Mouse (Mus musculus) hindbrain, embryonic 11.5 days (tissue): ENCODE data around the gene Tap2. TPM values are rescaled to one million over a fixed set of nuclear protein-coding genes. Genes with fewer than 3 reads are reported as not detected.

ENCODE experiments used
- ATAC-seq: fragments of 200-750 bp; cut with Nextera tagmentation; 2 replicates; pipeline ENCODE4 v1.8.0; 2017; ENCODE audit warnings: mild to moderate bottlenecking, moderate TSS enrichment, moderate library complexity; ENCODE audit not compliant: low FRiP score
- DNase-seq: peaks from one replicate; pipeline ENCODE4 v3.0.0-alpha.2; 2015; ENCODE audit warnings: low spot score
- H3K27ac ChIP-seq: fragments of 300-500 bp; sonication (generic); 2 replicates; pipeline ENCODE4 v1.5.1; 2014; ENCODE audit warnings: mild to moderate bottlenecking, low read depth, low read length
- H3K27me3 ChIP-seq: fragments of 300-500 bp; sonication (generic); 2 replicates; pipeline ENCODE4 v1.6.1; 2014; ENCODE audit warnings: mild to moderate bottlenecking, low read length, moderate library complexity, mixed read lengths; ENCODE audit not compliant: control insufficient read depth, insufficient read depth
- H3K36me3 ChIP-seq: fragments of 300-500 bp; sonication (generic); 2 replicates; pipeline ENCODE4 v1.6.1; 2014; ENCODE audit warnings: mild to moderate bottlenecking, low read length, moderate library complexity, mixed read lengths; ENCODE audit not compliant: control insufficient read depth, insufficient read depth
- H3K4me1 ChIP-seq: fragments of 300-500 bp; sonication (generic); replicated peaks from 2 replicates; pipeline ENCODE4 v1.6.1; 2014; ENCODE audit warnings: low read length, mixed read lengths; ENCODE audit not compliant: control insufficient read depth, insufficient read depth
- H3K4me2 ChIP-seq: fragments of 300-500 bp; sonication (generic); replicated peaks from 2 replicates; pipeline ENCODE4 v1.6.1; 2014; ENCODE audit warnings: mild to moderate bottlenecking, low read depth, low read length
- H3K4me3 ChIP-seq: fragments of 300-500 bp; sonication (generic); 2 replicates; pipeline ENCODE4 v1.5.1; 2014; ENCODE audit warnings: low read depth, low read length
- H3K9ac ChIP-seq: fragments of 300-500 bp; sonication (generic); 2 replicates; pipeline ENCODE4 v1.6.1; 2014; ENCODE audit warnings: low read depth, low read length
- H3K9me3 ChIP-seq: fragments of 300-500 bp; sonication (generic); 2 replicates; pipeline ENCODE4 v1.6.1; 2016; ENCODE audit warnings: low read length; ENCODE audit not compliant: control insufficient read depth
- WGBS: fragments of 180-500 bp; shearing (Covaris S2); extraction: QIAGEN DNeasy Blood & Tissue Kit; methylation state at CpG from one replicate; pipeline ENCODE4 v1.1.7; 2014; 5-methylcytosine and 5-hydroxymethylcytosine counted together
- polyA plus RNA-seq: library from polyadenylated mRNA; unstranded; fragments of >200 nt; fragmentation: Nextera tagmentation; extraction: Ambion mirVana; gene quantifications from 2 replicates; pipeline ENCODE4 v1.2.1, GENCODE M21; 2014

The Tap2 gene
- polyA plus RNA-seq, 1 experiment from 2014 or later, result 0.19 TPM

GRCm38 (mm10) chr17:34205746-34206176, 2.4 kb downstream of the Tap2 start:
- Histone ChIP-seq H3K4me1 (peaks cover 6% of the 10 kb centered on the region; the same call in 1 of the 2 replicates), H3K27me3 (peaks cover 23% of the 10 kb centered on the region), H3K36me3 (no peaks in the 10 kb centered on the region), H3K9me3 (no peaks in the 10 kb centered on the region), H3K4me3 (no peak overlapping the region), H3K4me2 (no peak overlapping the region), H3K9ac (no peak overlapping the region), H3K27ac (no peak overlapping the region)
- peak; percentile 48 for DNase-seq
- 22% methylated on average over 9 of the region's 9 CpGs for WGBS
- no peak for ATAC-seq

GRCm38 (mm10) chr17:34206731-34207130, 3.4 kb downstream of the Tap2 start:
- Histone ChIP-seq H3K9me3 (no peaks in the 10 kb centered on the region), H3K9ac (no peak overlapping the region), H3K27ac (no peak overlapping the region), H3K27me3 (peaks cover 22% of the 10 kb centered on the region), H3K4me1 (peaks cover 6% of the 10 kb centered on the region; the same call in 1 of the 2 replicates), H3K4me3 (no peak overlapping the region), H3K4me2 (no peak overlapping the region), H3K36me3 (no peaks in the 10 kb centered on the region)
- DNase-seq (no peak), ATAC-seq (no peak)
- WGBS, result 94% methylated on average over 5 of the region's 5 CpGs

- WGBS, result 57% methylated on average over 3 of the region's 3 CpGs
- no peak overlapping the region for H3K4me3 ChIP-seq
- no peak overlapping the region for H3K9ac ChIP-seq
- ATAC-seq, result no peak
- no peak overlapping the region for H3K4me2 ChIP-seq
- H3K36me3 ChIP-seq, result no peaks in the 10 kb centered on the region
- no peak overlapping the region for H3K27ac ChIP-seq
- H3K27me3 ChIP-seq, result peaks cover 27% of the 10 kb centered on the region
- DNase-seq, result no peak
- H3K4me1 ChIP-seq, result peaks cover 6% of the 10 kb centered on the region; the same call in 1 of the 2 replicates
- H3K9me3 ChIP-seq, result no peaks in the 10 kb centered on the region
These were observed 4.1 kb downstream of the Tap2 start for GRCm38 (mm10) chr17:34207456-34207855.

GRCm38 (mm10) chr17:34207866-34208265, 4.5 kb downstream of the Tap2 start:
- H3K27ac ChIP-seq, result no peak overlapping the region
- H3K4me3 ChIP-seq, result no peak overlapping the region
- H3K9ac ChIP-seq, result no peak overlapping the region
- DNase-seq, result no peak
- H3K4me1 ChIP-seq, result peaks cover 6% of the 10 kb centered on the region; the same call in 1 of the 2 replicates
- H3K27me3 ChIP-seq, result peaks cover 29% of the 10 kb centered on the region
- H3K9me3 ChIP-seq, result no peaks in the 10 kb centered on the region
- no peaks in the 10 kb centered on the region for H3K36me3 ChIP-seq
- no peak for ATAC-seq
- 94% methylated on average over 8 of the region's 9 CpGs for WGBS
- H3K4me2 ChIP-seq, result no peak overlapping the region

GRCm38 (mm10) chr17:34208421-34208820, 5.1 kb downstream of the Tap2 start:
- ATAC-seq (no peak), DNase-seq (no peak)
- no peaks in the 10 kb centered on the region for H3K9me3 ChIP-seq
- H3K27ac ChIP-seq, result no peak overlapping the region
- H3K27me3 ChIP-seq, result peaks cover 33% of the 10 kb centered on the region
- no peak overlapping the region for H3K4me2 ChIP-seq
- H3K4me1 ChIP-seq, result peaks cover 6% of the 10 kb centered on the region; the same call in 1 of the 2 replicates
- no peaks in the 10 kb centered on the region for H3K36me3 ChIP-seq
- no peak overlapping the region for H3K9ac ChIP-seq
- H3K4me3 ChIP-seq, result no peak overlapping the region
- WGBS, result 30% methylated on average over 8 of the region's 10 CpGs

- H3K27me3 ChIP-seq, result peaks cover 38% of the 10 kb centered on the region
- no peak for DNase-seq
- no peak overlapping the region for H3K9ac ChIP-seq
- H3K9me3 ChIP-seq, result no peaks in the 10 kb centered on the region
- WGBS, result 43% methylated on average over 3 of the region's 3 CpGs
- no peak overlapping the region for H3K4me2 ChIP-seq
- ATAC-seq, result no peak
- no peaks in the 10 kb centered on the region for H3K36me3 ChIP-seq
- H3K4me1 ChIP-seq, result peaks cover 5% of the 10 kb centered on the region; the same call in 1 of the 2 replicates
- no peak overlapping the region for H3K27ac ChIP-seq
- H3K4me3 ChIP-seq, result no peak overlapping the region
These were observed 6.4 kb downstream of the Tap2 start for GRCm38 (mm10) chr17:34209680-34210079.

GRCm38 (mm10) chr17:34210599-34210998, 7.3 kb downstream of the Tap2 start:
- Histone ChIP-seq H3K36me3 (no peaks in the 10 kb centered on the region), H3K27me3 (peaks cover 33% of the 10 kb centered on the region), H3K9me3 (no peaks in the 10 kb centered on the region), H3K4me1 (no peaks in the 10 kb centered on the region), H3K4me3 (no peak overlapping the region), H3K9ac (no peak overlapping the region), H3K27ac (no peak overlapping the region), H3K4me2 (no peak overlapping the region)
- WGBS, result 86% methylated on average over 3 of the region's 3 CpGs
- ATAC-seq (no peak), DNase-seq (no peak)

- no peak for DNase-seq
- WGBS, result 21% methylated on average over 23 of the region's 23 CpGs
- H3K4me2 ChIP-seq, result no peak overlapping the region
- H3K9ac ChIP-seq, result no peak overlapping the region
- H3K36me3 ChIP-seq, result no peaks in the 10 kb centered on the region
- ATAC-seq, result no peak
- H3K4me3 ChIP-seq, result no peak overlapping the region
- H3K27ac ChIP-seq, result no peak overlapping the region
- H3K9me3 ChIP-seq, result no peaks in the 10 kb centered on the region
- H3K27me3 ChIP-seq, result peaks cover 26% of the 10 kb centered on the region
- H3K4me1 ChIP-seq, result no peaks in the 10 kb centered on the region
These were observed 8.5 kb downstream of the Tap2 start for GRCm38 (mm10) chr17:34211746-34212365.

GRCm38 (mm10) chr17:34213936-34214335, 10.6 kb downstream of the Tap2 start:
- H3K27ac ChIP-seq, result no peak overlapping the region
- 39% methylated on average over 21 of the region's 21 CpGs for WGBS
- H3K9me3 ChIP-seq, result no peaks in the 10 kb centered on the region
- H3K4me2 ChIP-seq, result no peak overlapping the region
- H3K4me1 ChIP-seq, result no peaks in the 10 kb centered on the region
- ATAC-seq (no peak), DNase-seq (no peak)
- no peaks in the 10 kb centered on the region for H3K36me3 ChIP-seq
- no peak overlapping the region for H3K4me3 ChIP-seq
- peaks cover 26% of the 10 kb centered on the region for H3K27me3 ChIP-seq
- no peak overlapping the region for H3K9ac ChIP-seq
